Mouse (Mus musculus): ENCODE measurements around the gene Slc22a6.

DNA sequence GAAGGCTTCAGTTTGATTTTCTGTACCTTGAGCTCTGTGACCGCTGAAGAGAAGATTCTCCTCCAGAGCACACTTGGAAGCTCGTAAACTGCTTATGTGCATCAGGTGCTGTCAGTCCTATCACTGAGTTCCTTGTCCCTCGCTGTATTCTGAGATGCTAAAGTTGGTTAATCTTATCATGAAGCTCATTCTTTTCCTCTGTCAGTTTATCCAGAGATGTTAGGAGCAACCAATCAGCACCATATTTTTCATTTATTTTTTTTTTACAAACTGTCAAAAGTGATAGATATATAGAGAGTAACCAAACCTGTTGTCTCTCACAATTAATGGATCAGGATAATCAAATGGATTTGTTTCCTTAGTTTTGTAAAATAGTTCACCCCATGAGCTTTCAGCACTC, 32.5 kb upstream of the Slc22a6 start:
- TF ChIP-seq CTCF (IDR thresholded peaks at IDR 0.05; ENCODE audit: low read depth) (no peak), EP300 (optimal IDR thresholded peaks at IDR 0.05) (no peak)
